Mouse (Mus musculus): Measurements from ENCODE around the gene Dnajc5.

Gene Dnajc5

GRCm38 (mm10) chr2:181520118-181520935, at the start of gene Dnajc5:
Gene Dnajc5, plus strand, starts transcription at chr2:181520485.
- peak; percentile 97 for DNase-seq

GRCm38 (mm10) chr2:181471246-181471645, 49.0 kb upstream of the Dnajc5 start:
- peak in 1 of 2 experiments; percentile 33 for DNase-seq

- no peak for DNase-seq
These were observed 47.9 kb upstream of the Dnajc5 start for GRCm38 (mm10) chr2:181472256-181472827.

GRCm38 (mm10) chr2:181483120-181483519, 37.2 kb upstream of the Dnajc5 start:
- DNase-seq, result no peak

GRCm38 (mm10) chr2:181483562-181484318, 36.5 kb upstream of the Dnajc5 start:
- DNase-seq, result peak; percentile 54 to 55

- no peak for DNase-seq
These were observed 35.6 kb upstream of the Dnajc5 start for GRCm38 (mm10) chr2:181484456-181485233.

- DNase-seq, result no peak
These were observed 34.5 kb upstream of the Dnajc5 start for GRCm38 (mm10) chr2:181485741-181486140.

GRCm38 (mm10) chr2:181487338-181488277, 32.7 kb upstream of the Dnajc5 start:
- no peak for DNase-seq

GRCm38 (mm10) chr2:181491432-181492205, 28.7 kb upstream of the Dnajc5 start:
- DNase-seq, result no peak

- DNase-seq, result no peak
These were observed 28.1 kb upstream of the Dnajc5 start for GRCm38 (mm10) chr2:181492206-181492605.

GRCm38 (mm10) chr2:181493156-181493927, 26.9 kb upstream of the Dnajc5 start, which contains the start of gene Abhd16b:
Gene Abhd16b, plus strand, starts transcription at chr2:181493206.
- peak in 1 of 2 experiments; percentile 32 for DNase-seq

- peak in 1 of 2 experiments; percentile 14 for DNase-seq
These were observed 25.9 kb upstream of the Dnajc5 start for GRCm38 (mm10) chr2:181494266-181494945.

- peak in 1 of 2 experiments; percentile 24 for DNase-seq
These were observed 24.4 kb upstream of the Dnajc5 start for GRCm38 (mm10) chr2:181495845-181496244.

- peak; percentile 35 to 38 for DNase-seq
These were observed 24.0 kb upstream of the Dnajc5 start for GRCm38 (mm10) chr2:181496281-181496680.

- DNase-seq, result peak; percentile 93 to 94
These were observed 23.3 kb upstream of the Dnajc5 start, which contains the start of gene Tpd52l2 for GRCm38 (mm10) chr2:181496831-181497547. Gene Tpd52l2, plus strand, starts transcription at chr2:181497142.

GRCm38 (mm10) chr2:181497548-181497875, 22.8 kb upstream of the Dnajc5 start:
- peak in 1 of 2 experiments; percentile 29 for DNase-seq

- no peak for DNase-seq
These were observed 21.6 kb upstream of the Dnajc5 start for GRCm38 (mm10) chr2:181498644-181499043.

GRCm38 (mm10) chr2:181509191-181509590, 11.1 kb upstream of the Dnajc5 start:
- no peak for DNase-seq

Data from cerebellum, postnatal 36 days (tissue).